Mouse (Mus musculus): ENCODE results near the gene Gabpb1. TPM values are rescaled to one million over a fixed set of nuclear protein-coding genes. Genes with fewer than 3 reads are reported as not detected.

Gabpb1 gene
- polyA plus RNA-seq, 1 experiment from 2014 or later: 61.8 TPM

DNA sequence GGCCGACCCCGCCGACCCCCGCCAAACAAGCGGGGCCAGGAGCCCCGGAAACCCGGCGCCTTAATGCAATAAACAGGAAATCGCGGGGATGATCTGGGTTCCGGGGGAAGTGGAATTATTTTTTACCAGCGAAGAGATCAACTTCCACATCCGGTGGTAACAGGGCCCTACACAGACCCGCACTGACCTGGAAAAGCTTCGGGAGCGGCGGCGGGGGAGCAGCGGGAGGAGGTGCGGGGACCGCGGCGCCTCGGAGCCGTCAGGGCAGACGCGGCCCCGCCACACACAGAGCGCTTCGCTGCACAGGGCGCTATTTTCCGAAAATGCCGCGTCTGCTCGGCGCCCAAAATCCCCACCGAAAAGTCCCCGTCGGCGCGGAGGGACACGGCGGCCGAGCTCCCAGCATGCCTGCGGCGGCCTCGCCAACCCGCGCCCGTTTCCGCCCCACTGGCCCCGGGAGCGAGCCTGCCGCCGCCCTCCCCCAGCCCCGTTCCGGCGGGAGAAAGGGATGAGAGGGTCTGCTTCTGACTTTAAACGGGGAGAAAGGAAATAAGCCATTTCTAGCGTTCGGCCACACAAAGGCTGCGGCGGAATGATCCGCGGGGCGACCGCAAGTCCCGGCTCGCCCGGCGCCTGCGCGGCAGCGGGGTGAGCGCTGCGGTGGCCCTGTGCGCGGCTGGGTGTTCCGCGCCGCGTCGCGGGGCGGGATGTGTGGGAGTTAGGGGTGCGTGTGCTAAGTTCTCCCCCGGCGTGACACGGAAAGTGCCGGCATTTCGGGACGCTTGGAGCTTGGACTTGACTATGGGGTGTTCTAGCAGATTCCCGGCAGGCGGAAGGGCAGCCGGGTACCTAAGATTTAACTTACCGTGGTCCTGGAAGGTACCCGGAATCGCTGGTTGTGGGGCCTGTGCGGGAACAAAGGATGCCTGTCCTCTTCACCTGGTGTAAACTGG is 692 bp downstream of the Gabpb1 start:
- Histone ChIP-seq H3K27me3 (no peaks in the 10 kb centered on the region), H3K4me2 (peak overlapping the region; percentile 69), H3K4me1 (peaks cover 26% of the 10 kb centered on the region), H3K9ac (peak overlapping the region; percentile 97), H3K4me3 (peak overlapping the region; percentile 95), H3K36me3 (peaks cover 8% of the 10 kb centered on the region; the same call in 1 of the 2 replicates), H3K9me3 (no peaks in the 10 kb centered on the region), H3K27ac (peak overlapping the region; percentile 100)
- ATAC-seq (ENCODE audit: borderline replicate concordance, extremely low read depth, low FRiP score, low TSS enrichment): peak; percentile 92
- WGBS: under 1% methylated on average over 85 of the region's 99 CpGs

DNA sequence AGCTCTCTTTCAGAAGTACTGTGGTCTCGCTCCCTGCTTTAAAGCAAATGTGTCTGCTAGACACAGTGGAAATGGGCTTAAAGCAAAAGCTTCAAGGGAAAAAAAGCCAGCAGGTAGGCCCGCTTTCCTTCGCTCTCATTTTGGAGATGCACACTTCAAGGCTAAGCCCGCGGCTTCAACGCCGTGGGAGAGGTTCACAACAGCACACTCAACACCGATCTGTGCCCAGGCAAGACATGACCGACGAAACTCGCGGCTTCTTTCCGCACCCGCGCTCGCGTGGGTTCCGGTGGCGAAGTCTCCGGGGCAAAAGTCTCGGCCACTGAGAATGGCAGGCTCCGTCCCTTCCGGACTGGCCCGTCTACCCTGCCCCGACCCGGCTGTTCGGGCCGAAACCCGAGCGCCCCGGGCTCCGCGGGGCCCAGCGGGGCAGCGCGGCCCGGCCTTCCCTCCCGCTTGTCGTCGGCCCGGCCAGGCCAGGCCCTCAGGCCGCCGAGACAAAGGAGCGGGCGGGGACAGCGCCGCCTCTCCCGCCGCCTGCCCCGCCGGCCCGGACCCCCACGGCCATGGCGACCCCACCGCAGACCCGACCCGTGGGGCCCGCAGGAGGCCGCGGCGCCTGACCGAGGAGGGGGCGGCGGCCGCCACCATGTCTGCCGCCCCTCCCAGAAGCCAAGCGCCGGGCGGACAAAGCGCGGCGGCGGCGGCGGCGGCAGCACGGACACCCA is 1.5 kb downstream of the Gabpb1 start:
- Histone ChIP-seq H3K36me3 (peaks cover 5% of the 10 kb centered on the region; the same call in 1 of the 2 replicates), H3K4me3 (peak overlapping the region; percentile 95), H3K27me3 (no peaks in the 10 kb centered on the region), H3K9me3 (no peaks in the 10 kb centered on the region), H3K9ac (peak overlapping the region; percentile 97), H3K27ac (peak overlapping the region; percentile 100), H3K4me2 (peak overlapping the region; percentile 69), H3K4me1 (peaks cover 26% of the 10 kb centered on the region)
- WGBS: under 1% methylated on average over 63 of the region's 77 CpGs
- peak; percentile 64 for ATAC-seq (ENCODE audit: borderline replicate concordance, extremely low read depth, low FRiP score, low TSS enrichment)

DNA sequence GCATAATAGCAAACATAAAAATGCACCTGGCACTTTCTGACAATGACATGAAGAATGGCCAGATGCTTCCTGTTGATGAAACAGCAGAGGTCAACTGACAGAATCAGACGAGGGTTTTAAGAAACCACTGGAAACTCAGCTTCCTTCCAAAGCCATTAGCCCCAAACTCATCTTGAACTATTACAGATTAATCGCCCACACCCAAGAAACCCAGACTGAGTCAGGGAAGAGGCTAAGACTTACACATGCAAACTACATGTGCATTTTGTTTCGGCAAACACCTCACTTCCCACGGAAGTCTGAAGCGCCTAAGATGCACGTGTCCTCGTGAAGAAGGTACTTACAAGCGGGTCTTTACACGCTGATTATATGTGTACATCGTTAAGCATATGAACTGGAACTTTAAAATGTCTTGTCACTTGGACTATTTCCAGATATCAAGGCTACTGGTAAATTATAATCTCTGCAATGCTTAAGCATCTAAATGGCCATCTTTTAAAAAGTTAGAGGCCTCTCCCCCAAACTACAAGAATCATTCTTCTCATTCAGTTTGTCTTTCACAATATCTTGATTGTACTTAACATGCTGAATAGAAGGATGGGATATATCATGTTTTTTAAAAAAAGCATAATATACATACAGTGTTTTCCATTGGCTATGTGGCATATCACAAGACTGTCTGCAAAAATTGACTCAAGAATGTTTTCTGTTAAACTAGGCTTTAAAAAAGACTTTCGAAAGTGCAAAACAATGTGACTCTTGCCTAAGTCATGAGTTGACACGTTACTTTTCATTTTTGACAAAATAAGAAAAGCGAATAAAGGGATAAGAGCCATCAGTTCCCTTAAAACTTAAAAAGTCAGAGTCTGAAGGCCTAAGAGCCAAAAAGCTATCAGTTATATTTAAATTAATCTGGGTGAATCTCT is 2.6 kb downstream of the Gabpb1 start:
- no peak for ATAC-seq (ENCODE audit: borderline replicate concordance, extremely low read depth, low FRiP score, low TSS enrichment)
- H3K9ac ChIP-seq: peak overlapping the region; percentile 97

DNA sequence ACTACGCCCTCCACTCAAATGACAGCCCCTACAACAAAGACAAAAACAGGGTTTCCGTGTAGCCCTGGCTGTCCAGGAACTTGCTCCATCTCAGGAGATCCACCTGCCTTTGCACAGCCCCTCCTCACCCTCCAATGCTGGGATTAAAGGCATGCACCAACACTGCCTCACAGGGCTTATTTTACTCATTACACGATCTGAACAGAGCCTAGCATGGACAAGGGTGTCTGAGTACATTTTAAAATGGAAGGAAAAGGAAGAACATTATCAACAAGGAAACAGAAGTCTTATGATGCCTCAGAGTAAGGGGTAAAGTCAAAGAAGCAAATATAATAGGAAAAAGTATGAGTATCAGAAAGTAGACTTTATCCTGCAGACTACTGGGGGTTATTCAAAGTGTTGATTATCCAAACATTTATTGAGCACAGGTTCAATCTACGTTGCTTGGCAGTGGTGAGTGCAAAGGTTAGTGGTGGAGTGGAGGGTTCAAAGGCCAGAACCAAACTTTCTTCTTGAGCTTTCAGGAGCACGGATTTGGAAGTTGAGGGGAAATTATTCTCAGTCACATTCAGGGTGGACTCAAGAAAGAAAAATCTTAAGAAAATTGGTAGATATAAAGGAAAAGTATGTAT is 7.4 kb downstream of the Gabpb1 start:
- H3K9me3 ChIP-seq: no peaks in the 10 kb centered on the region

More for the DNA sequence above, 2.6 kb downstream of the Gabpb1 start:
- Histone ChIP-seq H3K27ac (no peak overlapping the region), H3K4me2 (peak overlapping the region; percentile 69), H3K27me3 (no peaks in the 10 kb centered on the region), H3K9me3 (no peaks in the 10 kb centered on the region), H3K4me3 (peak overlapping the region; percentile 95), H3K4me1 (peaks cover 26% of the 10 kb centered on the region), H3K36me3 (no peaks in the 10 kb centered on the region)
- 41% methylated on average over 13 of the region's 13 CpGs for WGBS

DNA sequence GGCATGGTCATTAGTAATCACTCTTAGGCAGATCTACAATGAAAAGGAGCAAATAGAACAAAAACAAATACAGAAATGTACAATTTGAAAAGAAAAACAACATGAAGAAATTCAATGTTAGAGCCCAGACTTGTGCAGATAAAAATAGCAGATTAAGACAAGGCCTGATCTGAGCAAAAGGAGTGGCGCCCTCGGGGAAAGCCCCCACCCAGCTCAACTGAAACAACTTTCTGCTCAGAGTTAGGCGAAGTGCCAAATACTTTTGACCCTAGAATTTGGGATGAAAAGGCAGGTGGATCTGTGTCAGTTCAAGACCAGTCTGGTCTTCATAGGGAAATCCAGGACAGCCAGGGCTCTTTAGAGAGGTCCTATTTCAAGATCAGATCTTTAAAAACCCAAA is 10.2 kb downstream of the Gabpb1 start:
- 79% methylated on average over 3 of the region's 3 CpGs for WGBS
- Histone ChIP-seq H3K9ac (no peak overlapping the region), H3K9me3 (no peaks in the 10 kb centered on the region), H3K27me3 (no peaks in the 10 kb centered on the region), H3K4me2 (no peak overlapping the region), H3K4me3 (no peak overlapping the region), H3K27ac (no peak overlapping the region), H3K4me1 (no peaks in the 10 kb centered on the region), H3K36me3 (no peaks in the 10 kb centered on the region)
- ATAC-seq (ENCODE audit: borderline replicate concordance, extremely low read depth, low FRiP score, low TSS enrichment): no peak

More for the DNA sequence above, 7.4 kb downstream of the Gabpb1 start:
- no peak for ATAC-seq (ENCODE audit: borderline replicate concordance, extremely low read depth, low FRiP score, low TSS enrichment)
- no peak overlapping the region for H3K27ac ChIP-seq
- H3K4me3 ChIP-seq: no peak overlapping the region
- H3K9ac ChIP-seq: no peak overlapping the region
- H3K4me1 ChIP-seq: peaks cover 14% of the 10 kb centered on the region
- 79% methylated on average over 5 of the region's 5 CpGs for WGBS
- H3K27me3 ChIP-seq: no peaks in the 10 kb centered on the region
- H3K4me2 ChIP-seq: no peak overlapping the region
- H3K36me3 ChIP-seq: no peaks in the 10 kb centered on the region

DNA sequence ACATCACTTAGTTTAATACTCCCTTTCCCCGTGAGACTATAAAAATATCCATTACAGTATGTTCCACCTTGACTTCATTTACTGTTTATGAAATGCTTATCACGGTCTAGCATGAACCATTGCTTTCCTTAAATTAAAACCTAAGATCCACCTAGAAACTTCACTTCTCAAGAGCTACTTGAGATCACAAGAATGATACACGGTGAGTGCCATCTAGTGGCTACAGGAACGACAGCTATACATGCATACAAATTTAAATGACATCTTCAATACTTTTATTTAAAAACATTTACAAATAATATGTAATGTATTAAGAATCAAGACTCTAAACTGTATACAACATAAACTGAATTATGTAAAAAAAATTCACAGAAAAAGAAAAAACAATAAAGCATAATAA is 12.7 kb downstream of the Gabpb1 start:
- 42% methylated on average over 4 of the region's 4 CpGs for WGBS
- Histone ChIP-seq H3K27ac (no peak overlapping the region), H3K4me2 (no peak overlapping the region), H3K9ac (no peak overlapping the region), H3K36me3 (no peaks in the 10 kb centered on the region), H3K9me3 (no peaks in the 10 kb centered on the region), H3K4me3 (no peak overlapping the region), H3K4me1 (no peaks in the 10 kb centered on the region), H3K27me3 (no peaks in the 10 kb centered on the region)
- ATAC-seq (ENCODE audit: borderline replicate concordance, extremely low read depth, low FRiP score, low TSS enrichment): no peak

DNA sequence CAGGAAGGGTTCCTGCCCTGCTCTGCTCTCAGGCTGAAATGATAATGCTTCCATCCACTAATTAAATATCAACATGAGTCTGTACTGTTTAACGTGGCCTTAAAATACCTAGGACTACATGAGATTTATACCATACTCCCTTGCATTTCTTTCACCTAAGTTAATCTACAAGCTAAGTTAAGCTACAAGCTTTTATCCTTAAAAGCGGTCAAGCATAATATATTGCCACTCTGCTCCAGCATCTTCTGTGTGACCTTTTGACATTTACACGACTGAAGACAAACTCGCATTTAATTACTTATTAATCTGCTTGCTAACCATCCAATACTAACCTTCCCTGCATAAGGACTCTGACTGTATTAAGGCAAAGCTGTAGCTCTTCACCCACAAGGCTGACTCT is 23.2 kb downstream of the Gabpb1 start:
- Histone ChIP-seq H3K4me1 (no peaks in the 10 kb centered on the region), H3K36me3 (peaks cover 38% of the 10 kb centered on the region), H3K4me2 (no peak overlapping the region), H3K9me3 (no peaks in the 10 kb centered on the region), H3K4me3 (no peak overlapping the region), H3K9ac (no peak overlapping the region), H3K27me3 (no peaks in the 10 kb centered on the region), H3K27ac (no peak overlapping the region)
- 83% methylated on average over 4 of the region's 4 CpGs for WGBS
- ATAC-seq (ENCODE audit: borderline replicate concordance, extremely low read depth, low FRiP score, low TSS enrichment): no peak

DNA sequence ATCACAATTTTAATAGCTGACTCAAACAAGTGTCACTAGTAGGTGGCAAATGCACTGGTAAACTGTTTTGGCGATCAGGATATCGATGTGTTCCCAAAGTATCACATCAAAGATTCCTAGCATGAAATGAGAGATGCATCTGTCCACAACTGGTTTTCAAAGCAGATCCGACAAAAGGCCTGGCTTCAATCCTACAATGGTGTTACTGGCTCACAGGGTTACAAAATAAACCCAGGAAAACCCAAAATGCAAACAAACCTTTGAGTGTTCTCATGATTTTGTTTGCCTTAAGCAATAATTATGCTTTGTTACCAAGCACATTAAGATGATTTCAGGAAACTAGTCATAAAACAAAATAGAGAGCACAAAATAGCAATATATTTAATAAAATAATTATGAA is 28.4 kb downstream of the Gabpb1 start:
- H3K36me3 ChIP-seq: peaks cover 56% of the 10 kb centered on the region
- H3K4me1 ChIP-seq: no peaks in the 10 kb centered on the region
- ATAC-seq (ENCODE audit: borderline replicate concordance, extremely low read depth, low FRiP score, low TSS enrichment): no peak
- 86% methylated on average over 3 of the region's 3 CpGs for WGBS
- no peak overlapping the region for H3K9ac ChIP-seq
- no peaks in the 10 kb centered on the region for H3K27me3 ChIP-seq
- no peak overlapping the region for H3K4me3 ChIP-seq
- H3K4me2 ChIP-seq: no peak overlapping the region
- H3K27ac ChIP-seq: no peak overlapping the region
- no peaks in the 10 kb centered on the region for H3K9me3 ChIP-seq

DNA sequence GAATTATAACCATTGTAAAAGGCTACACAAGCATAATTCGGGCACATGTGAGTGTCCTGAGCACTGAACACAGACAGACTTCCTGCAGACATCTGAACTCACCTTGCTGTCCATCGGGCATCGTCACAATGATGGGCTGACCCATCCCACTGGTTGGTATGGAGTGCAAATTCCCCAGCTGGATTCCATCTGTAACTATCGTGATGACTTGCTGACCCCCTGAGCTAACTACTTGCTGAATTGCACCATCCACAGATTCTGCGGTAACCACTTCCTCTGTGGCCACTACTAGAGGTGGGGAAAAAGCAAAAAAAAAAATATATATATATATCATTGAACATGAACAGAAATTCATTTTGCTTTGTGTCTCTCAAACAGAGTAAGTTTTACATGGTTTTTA is 29.7 kb downstream of the Gabpb1 start:
- Histone ChIP-seq H3K36me3 (peaks cover 55% of the 10 kb centered on the region), H3K4me3 (no peak overlapping the region), H3K4me2 (no peak overlapping the region), H3K9me3 (no peaks in the 10 kb centered on the region), H3K9ac (no peak overlapping the region), H3K4me1 (no peaks in the 10 kb centered on the region), H3K27me3 (no peaks in the 10 kb centered on the region), H3K27ac (no peak overlapping the region)
- 91% methylated on average over 5 of the region's 5 CpGs for WGBS
- ATAC-seq (ENCODE audit: borderline replicate concordance, extremely low read depth, low FRiP score, low TSS enrichment): no peak

DNA sequence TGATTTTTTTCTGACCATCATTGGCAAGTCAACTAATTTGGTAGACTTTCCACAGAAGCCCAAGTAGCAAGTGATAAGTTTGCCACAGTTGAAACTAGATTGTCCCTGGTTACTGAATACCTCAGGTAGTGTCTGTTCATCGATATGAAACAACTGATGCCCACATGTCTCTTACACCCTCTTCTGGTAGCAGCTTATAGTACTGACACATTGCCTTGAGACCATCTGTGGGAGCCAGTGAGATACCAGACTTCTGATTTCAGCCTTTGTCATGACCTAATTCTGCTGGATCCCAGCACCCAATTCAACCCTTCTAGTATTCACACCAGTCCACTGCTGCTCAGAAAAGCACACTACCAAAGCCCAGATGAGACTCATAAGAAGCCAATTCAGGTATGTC is 31.4 kb downstream of the Gabpb1 start:
- no peak for ATAC-seq (ENCODE audit: borderline replicate concordance, extremely low read depth, low FRiP score, low TSS enrichment)
- Histone ChIP-seq H3K9ac (no peak overlapping the region), H3K27me3 (no peaks in the 10 kb centered on the region), H3K4me3 (no peak overlapping the region), H3K36me3 (peaks cover 59% of the 10 kb centered on the region), H3K4me1 (no peaks in the 10 kb centered on the region), H3K9me3 (no peaks in the 10 kb centered on the region), H3K4me2 (no peak overlapping the region), H3K27ac (no peak overlapping the region)
- 88% methylated on average over 1 of the region's 1 CpGs for WGBS

DNA sequence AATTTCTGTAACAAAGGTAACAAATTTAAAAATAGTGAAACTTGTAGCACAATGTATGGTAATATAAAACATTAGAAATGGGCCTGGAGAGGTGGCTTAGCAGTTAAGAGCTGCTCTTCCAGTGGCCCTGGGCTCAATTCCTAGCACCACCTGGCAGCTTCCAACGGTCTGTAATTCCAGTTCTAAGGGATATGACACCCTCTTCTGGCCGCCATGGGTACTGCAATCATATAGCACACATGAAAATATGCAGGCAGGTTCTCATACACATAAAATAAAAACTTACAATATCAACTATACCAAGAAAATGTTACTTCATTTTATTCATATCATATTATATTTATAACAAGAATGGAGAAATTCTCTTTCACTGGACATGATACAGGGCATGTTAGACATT is 35.8 kb downstream of the Gabpb1 start:
- H3K4me1 ChIP-seq: no peaks in the 10 kb centered on the region
- H3K27ac ChIP-seq: no peak overlapping the region
- 81% methylated on average over 2 of the region's 2 CpGs for WGBS
- H3K4me3 ChIP-seq: no peak overlapping the region
- no peak overlapping the region for H3K9ac ChIP-seq
- ATAC-seq (ENCODE audit: borderline replicate concordance, extremely low read depth, low FRiP score, low TSS enrichment): no peak
- H3K27me3 ChIP-seq: no peaks in the 10 kb centered on the region
- H3K36me3 ChIP-seq: peaks cover 54% of the 10 kb centered on the region
- no peak overlapping the region for H3K4me2 ChIP-seq
- no peaks in the 10 kb centered on the region for H3K9me3 ChIP-seq
